Mouse (Mus musculus) cerebellum, postnatal 36 days (tissue): ENCODE data around the gene Cmip.

Experiments used
- DNase-seq, 2 experiments: peaks; one replicate each; pipeline ENCODE4 v3.0.0; 2021 to 2022; ENCODE audit warnings: mixed read lengths in 2 of 2

Gene Cmip

GRCm38 (mm10) chr8:117257821-117258575 lies 1.1 kb downstream of the Cmip start:
- no peak for DNase-seq

- no peak for DNase-seq
Observed at GRCm38 (mm10) chr8:117258576-117259040, 1.7 kb downstream of the Cmip start.

GRCm38 (mm10) chr8:117259431-117260001 lies 2.7 kb downstream of the Cmip start:
- no peak for DNase-seq

- no peak for DNase-seq
Observed at GRCm38 (mm10) chr8:117260234-117260929, 3.5 kb downstream of the Cmip start.

- DNase-seq, result no peak
Observed at GRCm38 (mm10) chr8:117260930-117261475, 4.1 kb downstream of the Cmip start.

- no peak for DNase-seq
Observed at GRCm38 (mm10) chr8:117261702-117262101, 4.8 kb downstream of the Cmip start.

- DNase-seq, result no peak
Observed at GRCm38 (mm10) chr8:117262685-117263084, 5.8 kb downstream of the Cmip start.

GRCm38 (mm10) chr8:117263442-117263841 lies 6.6 kb downstream of the Cmip start:
- DNase-seq, result no peak

GRCm38 (mm10) chr8:117265079-117265478 lies 8.2 kb downstream of the Cmip start:
- no peak for DNase-seq

GRCm38 (mm10) chr8:117267403-117268129 lies 10.7 kb downstream of the Cmip start:
- no peak for DNase-seq

GRCm38 (mm10) chr8:117278234-117278633 lies 21.4 kb downstream of the Cmip start:
- DNase-seq, result no peak

GRCm38 (mm10) chr8:117278668-117279132 lies 21.8 kb downstream of the Cmip start:
- peak in 1 of 2 experiments; percentile 29 for DNase-seq

- no peak for DNase-seq
Observed at GRCm38 (mm10) chr8:117280488-117280887, 23.6 kb downstream of the Cmip start.

GRCm38 (mm10) chr8:117281676-117282075 lies 24.8 kb downstream of the Cmip start:
- no peak for DNase-seq

GRCm38 (mm10) chr8:117282141-117282950 lies 25.5 kb downstream of the Cmip start:
- DNase-seq, result no peak

GRCm38 (mm10) chr8:117284768-117285484 lies 28.1 kb downstream of the Cmip start:
- DNase-seq, result no peak

- no peak for DNase-seq
Observed at GRCm38 (mm10) chr8:117287966-117288365, 31.1 kb downstream of the Cmip start.

- no peak for DNase-seq
Observed at GRCm38 (mm10) chr8:117289016-117289415, 32.2 kb downstream of the Cmip start.

- no peak for DNase-seq
Observed at GRCm38 (mm10) chr8:117290506-117290905, 33.6 kb downstream of the Cmip start.

- DNase-seq, result no peak
Observed at GRCm38 (mm10) chr8:117292262-117292661, 35.4 kb downstream of the Cmip start.

- no peak for DNase-seq
Observed at GRCm38 (mm10) chr8:117294812-117295211, 37.9 kb downstream of the Cmip start.
